Mouse (Mus musculus): Measurements from ENCODE around the gene Traf7.

- TF ChIP-seq CTCF (IDR thresholded peaks at IDR 0.05; ENCODE audit: low read depth) (0 out of 2 replicates have a peak, but pooled peaks have one; percentile 4), EP300 (optimal IDR thresholded peaks at IDR 0.05) (no peak)
Measured at GRCm38 (mm10) chr17:24560301-24561028, 32.7 kb upstream of the Traf7 start.

All from stomach, postnatal 0 days (tissue).